Mouse (Mus musculus): Measurements from ENCODE around the gene Ephb2. TPM values are rescaled to one million over a fixed set of nuclear protein-coding genes. Genes with fewer than 3 reads are reported as not detected.
A peak's percentile ranks its signal among the peaks of the same experiment; 100 is the strongest.

The Ephb2 gene
- total RNA-seq (2012; rRNA removed) = 15.5 and 37.5 TPM in 2 replicates

DNA sequence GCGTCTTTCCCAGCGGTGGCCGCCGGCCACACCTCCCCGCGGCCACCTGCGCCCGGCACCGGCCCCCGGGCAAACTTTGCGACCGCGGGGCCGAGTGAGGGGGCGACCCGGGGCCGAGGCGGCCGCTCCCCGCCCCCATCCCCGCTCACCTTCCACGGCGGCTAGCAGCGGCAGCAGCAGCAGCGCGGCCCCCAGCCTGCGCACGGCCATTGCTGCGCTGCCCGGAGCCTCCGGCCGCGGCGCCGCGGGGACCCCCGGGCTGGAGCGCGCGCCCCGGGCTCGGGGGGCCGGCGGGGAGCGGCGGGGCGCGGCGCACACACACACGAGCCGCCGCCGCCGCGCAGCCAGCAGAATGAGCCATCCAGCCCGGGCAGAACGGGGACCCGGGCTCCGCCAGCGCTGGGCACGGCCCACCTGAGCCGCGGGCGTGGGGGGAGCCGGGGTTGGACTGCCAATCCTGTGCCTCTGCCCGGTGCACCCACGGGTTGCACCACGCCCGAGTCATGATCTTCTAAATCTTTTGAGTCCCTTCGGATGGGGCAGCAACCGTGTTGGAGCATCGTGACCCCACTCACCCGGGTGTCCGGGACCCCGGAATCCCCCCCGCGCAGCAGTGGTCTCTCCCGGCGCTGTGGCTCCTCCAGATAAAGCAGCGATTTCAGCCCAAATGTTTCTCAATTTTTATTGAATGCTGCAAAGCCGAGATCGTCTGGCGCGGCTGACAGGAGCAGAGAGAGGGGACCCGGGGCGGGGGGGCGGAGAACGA is at the start of gene Ephb2:
TSS of gene Ephb2 (minus strand) at position 368 of the 766 bp plus-strand sequence.
- Histone ChIP-seq H3K9me3 (ENCODE audit: control insufficient read depth, insufficient read depth, low read depth, low read length) (no peaks in the 10 kb centered on the region), H3K4me3 (ENCODE audit: insufficient read depth in 1 of 2, low read depth in 1 of 2, low read length in 2 of 2, poor library complexity in 1 of 2, severe bottlenecking in 1 of 2) (peak within 1 kb of the TSS; percentile 85 to 87), H3K36me3 (ENCODE audit: control insufficient read depth, insufficient read depth, low read length, poor library complexity, severe bottlenecking) (no peaks in the 10 kb centered on the region), H3K27ac (ENCODE audit: insufficient read depth, low read depth, low read length, poor library complexity, severe bottlenecking) (no peak within 1 kb of the TSS), H3K4me1 (ENCODE audit: control insufficient read depth in 2 of 2, insufficient read depth in 2 of 2, low read length in 2 of 2, poor library complexity in 1 of 2) (peaks cover 0 to 16% of the 10 kb centered on the region in 2 experiments; a peak in 1 of 4 replicates), H3K9ac (ENCODE audit: insufficient read depth, low read depth, low read length, poor library complexity, severe bottlenecking) (peak within 1 kb of the TSS; percentile 76)
- TF ChIP-seq ZNF384 (IDR thresholded peaks at IDR 0.05; ENCODE audit: low read depth, low read length) (no peak), CHD2 (IDR thresholded peaks at IDR 0.05; ENCODE audit: low read depth, low read length) (no peak), HCFC1 (IDR thresholded peaks at IDR 0.05; ENCODE audit: borderline replicate concordance, insufficient read depth, low read length) (no peak)
- in situ Hi-C loops (cut with MboI; ENCODE audit: low sequenced_read_pairs in 2 of 2, unreplicated experiment in 2 of 2) = no loop called here
- DNase-seq (ENCODE audit: low read depth, low spot score) = peak; percentile 49

DNA sequence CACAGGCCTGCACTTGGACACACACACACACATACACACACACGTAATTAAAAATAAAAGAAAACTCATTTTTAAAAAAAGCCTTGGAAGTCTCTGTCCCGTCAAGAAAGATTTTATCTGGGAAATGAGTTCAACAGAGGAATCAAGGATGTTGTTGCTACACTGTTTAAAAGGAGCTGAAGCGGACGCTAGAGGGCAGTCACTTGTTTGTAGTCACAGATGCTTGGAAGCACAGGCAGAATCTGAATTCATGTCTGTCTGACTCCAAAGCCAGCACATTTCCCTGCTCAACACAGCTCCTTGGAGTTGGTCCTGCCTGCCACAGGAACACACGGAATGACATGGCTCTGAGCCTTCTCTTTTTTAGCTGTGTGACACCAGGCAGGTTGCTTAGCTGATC is 42.8 kb upstream of the Ephb2 start:
- Histone ChIP-seq H3K4me1 (ENCODE audit: control insufficient read depth in 2 of 2, insufficient read depth in 2 of 2, low read length in 2 of 2, poor library complexity in 1 of 2) (no peaks in the 10 kb centered on the region), H3K4me3 (ENCODE audit: insufficient read depth in 1 of 2, low read depth in 1 of 2, low read length in 2 of 2, poor library complexity in 1 of 2, severe bottlenecking in 1 of 2) (no peak overlapping the region), H3K9me3 (ENCODE audit: control insufficient read depth, insufficient read depth, low read depth, low read length) (no peaks in the 10 kb centered on the region), H3K9ac (ENCODE audit: insufficient read depth, low read depth, low read length, poor library complexity, severe bottlenecking) (no peak overlapping the region), H3K36me3 (ENCODE audit: control insufficient read depth, insufficient read depth, low read length, poor library complexity, severe bottlenecking) (no peaks in the 10 kb centered on the region), H3K27ac (ENCODE audit: insufficient read depth, low read depth, low read length, poor library complexity, severe bottlenecking) (no peak overlapping the region)
- DNase-seq (ENCODE audit: low read depth, low spot score) = no peak
- in situ Hi-C loops (cut with MboI; ENCODE audit: low sequenced_read_pairs in 2 of 2, unreplicated experiment in 2 of 2) = loop anchor here in 1 of 2 experiments (10.0 kb wide), 1 partner anchor 224 kb away; no protein-coding TSS in a partner anchor
- TF ChIP-seq ZNF384 (IDR thresholded peaks at IDR 0.05; ENCODE audit: low read depth, low read length) = no peak
- TF ChIP-seq CHD2 (IDR thresholded peaks at IDR 0.05; ENCODE audit: low read depth, low read length) = no peak
- no peak for TF ChIP-seq ZC3H11A (IDR thresholded peaks at IDR 0.05; ENCODE audit: borderline replicate concordance, low read depth, low read length)
- no peak for TF ChIP-seq HCFC1 (IDR thresholded peaks at IDR 0.05; ENCODE audit: borderline replicate concordance, insufficient read depth, low read length)
- TF ChIP-seq MAFK (IDR thresholded peaks at IDR 0.05; ENCODE audit: insufficient read depth, low read depth, low read length) = no peak

DNA sequence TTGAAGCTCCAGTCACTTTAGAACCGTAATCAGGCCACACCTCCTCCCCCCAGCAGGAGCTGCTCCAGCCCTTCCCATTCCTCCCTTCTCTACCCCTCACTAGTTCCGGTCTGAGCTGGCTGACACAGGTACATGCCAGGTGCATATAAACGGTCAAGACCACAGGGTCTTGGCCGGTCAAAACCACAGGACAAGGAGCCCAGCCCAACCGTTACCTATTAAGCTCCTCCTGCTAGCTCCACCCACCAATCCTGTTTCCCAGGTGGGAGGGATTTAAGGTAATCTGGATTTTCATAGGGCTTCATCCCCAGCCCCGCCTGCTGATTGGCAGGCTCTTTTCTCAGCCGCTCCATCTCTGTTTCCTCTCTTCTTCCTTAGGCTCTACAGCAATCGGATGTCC is 42.4 kb upstream of the Ephb2 start:
- Histone ChIP-seq H3K4me1 (ENCODE audit: control insufficient read depth in 2 of 2, insufficient read depth in 2 of 2, low read length in 2 of 2, poor library complexity in 1 of 2) (no peaks in the 10 kb centered on the region), H3K9ac (ENCODE audit: insufficient read depth, low read depth, low read length, poor library complexity, severe bottlenecking) (no peak overlapping the region), H3K36me3 (ENCODE audit: control insufficient read depth, insufficient read depth, low read length, poor library complexity, severe bottlenecking) (no peaks in the 10 kb centered on the region), H3K9me3 (ENCODE audit: control insufficient read depth, insufficient read depth, low read depth, low read length) (no peaks in the 10 kb centered on the region), H3K27ac (ENCODE audit: insufficient read depth, low read depth, low read length, poor library complexity, severe bottlenecking) (no peak overlapping the region), H3K4me3 (ENCODE audit: insufficient read depth in 1 of 2, low read depth in 1 of 2, low read length in 2 of 2, poor library complexity in 1 of 2, severe bottlenecking in 1 of 2) (no peak overlapping the region)
- peak; percentile 61 for DNase-seq (ENCODE audit: low read depth, low spot score)
- 0 out of 2 replicates have a peak, but pooled peaks have one; percentile 35 for TF ChIP-seq CHD2 (IDR thresholded peaks at IDR 0.05; ENCODE audit: low read depth, low read length)
- no peak for TF ChIP-seq ZNF384 (IDR thresholded peaks at IDR 0.05; ENCODE audit: low read depth, low read length)
- in situ Hi-C loops (cut with MboI; ENCODE audit: low sequenced_read_pairs in 2 of 2, unreplicated experiment in 2 of 2) = loop anchor here in 1 of 2 experiments (10.0 kb wide), 1 partner anchor 223 kb away; no protein-coding TSS in a partner anchor

DNA sequence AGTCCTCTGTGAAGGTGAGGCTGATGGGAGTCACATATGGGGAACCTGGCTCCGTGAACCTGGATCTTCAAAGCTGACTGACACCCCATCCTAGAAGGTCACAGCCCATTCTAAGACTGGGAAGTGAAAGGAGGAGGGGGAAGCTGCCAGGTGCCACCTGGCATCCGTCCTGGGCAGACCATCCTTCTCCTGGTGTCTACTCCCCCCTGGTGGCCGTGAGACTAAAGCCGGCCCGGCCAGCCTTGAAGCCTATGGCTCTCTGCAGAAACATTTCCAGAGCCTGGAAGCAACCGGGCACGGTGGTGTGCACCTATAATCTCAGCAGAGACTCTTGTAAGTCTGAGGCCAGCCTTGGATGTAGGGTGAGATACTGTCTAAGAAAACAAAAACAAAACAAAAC is 41.2 kb upstream of the Ephb2 start:
- H3K36me3 ChIP-seq (ENCODE audit: control insufficient read depth, insufficient read depth, low read length, poor library complexity, severe bottlenecking) = no peaks in the 10 kb centered on the region
- no peaks in the 10 kb centered on the region for H3K4me1 ChIP-seq (ENCODE audit: control insufficient read depth in 2 of 2, insufficient read depth in 2 of 2, low read length in 2 of 2, poor library complexity in 1 of 2)
- no peak overlapping the region for H3K9ac ChIP-seq (ENCODE audit: insufficient read depth, low read depth, low read length, poor library complexity, severe bottlenecking)
- in situ Hi-C loops (cut with MboI; ENCODE audit: low sequenced_read_pairs in 2 of 2, unreplicated experiment in 2 of 2) = loop anchor here in 1 of 2 experiments (10.0 kb wide), 1 partner anchor 222 kb away; no protein-coding TSS in a partner anchor
- H3K4me3 ChIP-seq (ENCODE audit: insufficient read depth in 1 of 2, low read depth in 1 of 2, low read length in 2 of 2, poor library complexity in 1 of 2, severe bottlenecking in 1 of 2) = no peak overlapping the region
- DNase-seq (ENCODE audit: low read depth, low spot score) = no peak
- H3K9me3 ChIP-seq (ENCODE audit: control insufficient read depth, insufficient read depth, low read depth, low read length) = no peaks in the 10 kb centered on the region
- H3K27ac ChIP-seq (ENCODE audit: insufficient read depth, low read depth, low read length, poor library complexity, severe bottlenecking) = no peak overlapping the region
- TF ChIP-seq CHD2 (IDR thresholded peaks at IDR 0.05; ENCODE audit: low read depth, low read length) = no peak
- peak; percentile 48; the same call in 1 of the 2 replicates for TF ChIP-seq ZC3H11A (IDR thresholded peaks at IDR 0.05; ENCODE audit: borderline replicate concordance, low read depth, low read length)

DNA sequence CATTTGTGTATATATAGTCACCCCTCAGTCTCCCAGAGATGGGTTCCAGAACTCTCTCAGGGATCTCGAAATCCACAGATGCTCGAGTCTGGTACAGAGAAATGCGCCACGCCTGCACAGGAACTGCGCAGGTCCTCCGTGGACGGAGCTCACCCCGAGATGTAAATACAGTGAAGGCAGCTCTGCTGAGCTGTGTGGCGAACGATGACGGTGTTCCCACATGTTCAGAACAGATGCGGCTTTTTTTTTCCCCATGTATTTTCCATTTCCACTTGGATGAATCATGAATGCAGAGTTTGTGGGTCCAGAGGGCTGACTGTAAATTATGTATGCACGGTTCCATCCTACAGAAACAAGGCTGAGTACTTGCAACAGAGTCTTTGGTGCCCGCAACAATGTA is 39.2 kb upstream of the Ephb2 start:
- H3K4me1 ChIP-seq (ENCODE audit: control insufficient read depth in 2 of 2, insufficient read depth in 2 of 2, low read length in 2 of 2, poor library complexity in 1 of 2) = no peaks in the 10 kb centered on the region
- no peak overlapping the region for H3K9ac ChIP-seq (ENCODE audit: insufficient read depth, low read depth, low read length, poor library complexity, severe bottlenecking)
- in situ Hi-C loops (cut with MboI; ENCODE audit: low sequenced_read_pairs in 2 of 2, unreplicated experiment in 2 of 2) = loop anchor here in 1 of 2 experiments (10.0 kb wide), 1 partner anchor 220 kb away; no protein-coding TSS in a partner anchor
- H3K36me3 ChIP-seq (ENCODE audit: control insufficient read depth, insufficient read depth, low read length, poor library complexity, severe bottlenecking) = no peaks in the 10 kb centered on the region
- no peak for TF ChIP-seq HCFC1 (IDR thresholded peaks at IDR 0.05; ENCODE audit: borderline replicate concordance, insufficient read depth, low read length)
- TF ChIP-seq CHD2 (IDR thresholded peaks at IDR 0.05; ENCODE audit: low read depth, low read length) = no peak
- no peak for TF ChIP-seq MAFK (IDR thresholded peaks at IDR 0.05; ENCODE audit: insufficient read depth, low read depth, low read length)
- no peak for TF ChIP-seq ZC3H11A (IDR thresholded peaks at IDR 0.05; ENCODE audit: borderline replicate concordance, low read depth, low read length)
- H3K4me3 ChIP-seq (ENCODE audit: insufficient read depth in 1 of 2, low read depth in 1 of 2, low read length in 2 of 2, poor library complexity in 1 of 2, severe bottlenecking in 1 of 2) = no peak overlapping the region
- H3K9me3 ChIP-seq (ENCODE audit: control insufficient read depth, insufficient read depth, low read depth, low read length) = no peaks in the 10 kb centered on the region
- DNase-seq (ENCODE audit: low read depth, low spot score) = no peak
- H3K27ac ChIP-seq (ENCODE audit: insufficient read depth, low read depth, low read length, poor library complexity, severe bottlenecking) = no peak overlapping the region

Measured in ES-E14 (cell line).